Comparison of ENCODE assay signal across 11 mouse cellular contexts in the genomic region with DNA sequence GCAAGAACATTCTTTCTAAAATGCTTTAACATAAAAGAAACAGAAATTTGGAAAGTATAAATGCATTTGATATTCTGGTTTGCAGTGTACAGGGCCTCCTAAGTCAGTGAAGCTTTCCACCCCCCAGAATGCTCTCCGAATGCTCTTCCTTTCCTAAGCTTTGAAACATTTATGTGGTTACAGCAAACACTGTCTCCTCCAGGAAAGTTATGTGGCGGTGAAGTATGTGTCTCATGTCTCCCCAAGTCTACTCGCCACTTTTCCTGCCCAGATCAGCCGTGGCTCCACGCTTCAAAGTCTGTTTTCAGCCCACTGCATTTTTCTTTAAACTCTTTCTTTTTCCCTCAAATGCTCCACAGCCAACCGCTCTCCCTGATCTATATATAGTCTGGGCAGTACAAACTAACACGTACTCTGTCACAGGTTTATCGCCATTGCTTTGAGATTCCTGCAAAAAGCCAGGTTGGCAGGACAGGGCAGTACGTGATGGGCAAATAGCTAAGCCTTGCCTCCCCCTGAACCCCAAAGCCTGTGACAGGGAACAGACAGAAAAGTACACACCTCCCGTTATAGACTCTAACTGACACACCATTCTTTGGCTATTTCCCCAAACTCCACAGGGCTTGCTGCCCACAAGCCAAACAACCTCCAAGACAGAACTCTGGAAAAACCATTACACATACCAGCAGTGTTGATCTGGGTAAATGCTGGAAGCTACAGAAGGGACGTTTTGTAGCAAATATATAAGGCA. TPM values are rescaled to one million over a fixed set of nuclear protein-coding genes. Genes with fewer than 3 reads are reported as not detected.
DNase-seq lines count a peak whose midpoint lies in the region; ATAC-seq lines count a peak whose summit lies in the region.
"Had no signal": no experiment of that assay in that cellular context is flagged by ENCODE, and none has a peak within 500 bp of the region (broad histone marks: within the 10 kb centered on the region; RNA-seq: fewer than 3 reads in every experiment).

No protein-coding gene starts in this region.

- no peak for ATAC-seq in hindbrain, embryonic 14.5 days (ENCODE audit: low FRiP score)
- ATAC-seq in heart, embryonic 15.5 days (replicated peaks; ENCODE audit: insufficient number of reproducible peaks, insufficient read depth, low FRiP score, low read depth), result peak; percentile 29
- ATAC-seq: forebrain, embryonic 14.5 days had no signal

- 92% methylated on average over 11 of the region's 11 CpGs for WGBS in hindbrain, embryonic 10.5 days
- WGBS in hindbrain, embryonic 14.5 days, result 91% methylated on average over 11 of the region's 11 CpGs
- WGBS in embryonic facial prominence, embryonic 10.5 days, result 91% methylated on average over 11 of the region's 11 CpGs
- 44% methylated on average over 11 of the region's 11 CpGs for WGBS in heart, embryonic 15.5 days

- H3K27ac ChIP-seq in hindbrain, embryonic 10.5 days, result no peak overlapping the region
- no peak overlapping the region for H3K27ac ChIP-seq in hindbrain, embryonic 14.5 days
- H3K27ac ChIP-seq in embryonic facial prominence, embryonic 10.5 days (replicated peaks), result peak overlapping the region; percentile 48; the same call in 1 of the 2 replicates
- peak overlapping the region; percentile 97 for H3K27ac ChIP-seq in heart, embryonic 15.5 days
- H3K27ac ChIP-seq: kidney, postnatal 0 days had no signal

- H3K4me2 ChIP-seq in hindbrain, embryonic 14.5 days (replicated peaks), result no peak overlapping the region
- no peak overlapping the region for H3K4me2 ChIP-seq in heart, embryonic 15.5 days

- H3K36me3 ChIP-seq in hindbrain, embryonic 10.5 days, result peaks cover 81% of the 10 kb centered on the region
- no peaks in the 10 kb centered on the region for H3K36me3 ChIP-seq in hindbrain, embryonic 14.5 days (replicated peaks; ENCODE audit: control insufficient read depth, insufficient read depth)
- peaks cover 81% of the 10 kb centered on the region for H3K36me3 ChIP-seq in embryonic facial prominence, embryonic 10.5 days (replicated peaks)
- peaks cover 9% of the 10 kb centered on the region; the same call in 1 of the 2 replicates for H3K36me3 ChIP-seq in heart, embryonic 15.5 days

- H3K4me3 ChIP-seq in hindbrain, embryonic 10.5 days, result no peak overlapping the region
- no peak overlapping the region for H3K4me3 ChIP-seq in hindbrain, embryonic 14.5 days (replicated peaks; ENCODE audit: low read length)
- no peak overlapping the region for H3K4me3 ChIP-seq in embryonic facial prominence, embryonic 10.5 days
- H3K4me3 ChIP-seq in heart, embryonic 15.5 days, result no peak overlapping the region

- peaks cover 21% of the 10 kb centered on the region for H3K4me1 ChIP-seq in hindbrain, embryonic 10.5 days (replicated peaks)
- no peaks in the 10 kb centered on the region for H3K4me1 ChIP-seq in hindbrain, embryonic 14.5 days (replicated peaks; ENCODE audit: control insufficient read depth, insufficient read depth, low read length)
- H3K4me1 ChIP-seq in embryonic facial prominence, embryonic 10.5 days, result peaks cover 47% of the 10 kb centered on the region
- H3K4me1 ChIP-seq in heart, embryonic 15.5 days (replicated peaks), result peaks cover 65% of the 10 kb centered on the region

- H3K9me3 ChIP-seq in hindbrain, embryonic 10.5 days, result no peaks in the 10 kb centered on the region
- H3K9me3 ChIP-seq in hindbrain, embryonic 14.5 days (ENCODE audit: control insufficient read depth, low read length), result no peaks in the 10 kb centered on the region
- H3K9me3 ChIP-seq in embryonic facial prominence, embryonic 10.5 days, result no peaks in the 10 kb centered on the region
- no peaks in the 10 kb centered on the region for H3K9me3 ChIP-seq in heart, embryonic 15.5 days (replicated peaks)

- H3K9ac ChIP-seq in hindbrain, embryonic 14.5 days, result no peak overlapping the region
- peak overlapping the region; percentile 19; the same call in 1 of the 2 replicates for H3K9ac ChIP-seq in heart, embryonic 15.5 days

- intact Hi-C loops in left cerebral cortex, postnatal 4 days (cut with DNase I), result no loop called here

- peak; percentile 2 for DNase-seq in hindbrain, embryonic 10.5 days (ENCODE audit: low spot score)
- DNase-seq in hindbrain, embryonic 14.5 days (ENCODE audit: low spot score), result no peak
- DNase-seq in embryonic facial prominence, embryonic 10.5 days (ENCODE audit: low spot score), result no peak
- DNase-seq in lung, postnatal 14 days, result peak; percentile 32
- no peak for DNase-seq in embryo, embryonic 9.5 days (ENCODE audit: extremely low spot score)
- no peak for DNase-seq in left cerebral cortex, postnatal 4 days
- DNase-seq in ovary, postnatal 36 days (ENCODE audit: low spot score), result no peak
- DNase-seq: cerebellum, postnatal 36 days had no signal

- no peaks in the 10 kb centered on the region for H3K27me3 ChIP-seq in hindbrain, embryonic 10.5 days (ENCODE audit: insufficient read depth, poor library complexity, severe bottlenecking)
- H3K27me3 ChIP-seq in hindbrain, embryonic 14.5 days (ENCODE audit: control insufficient read depth, insufficient read depth, low read length), result no peaks in the 10 kb centered on the region
- H3K27me3 ChIP-seq in embryonic facial prominence, embryonic 10.5 days (replicated peaks; ENCODE audit: low read depth, poor library complexity, severe bottlenecking), result no peaks in the 10 kb centered on the region
- no peaks in the 10 kb centered on the region for H3K27me3 ChIP-seq in heart, embryonic 15.5 days

RNA-seq across cellular contexts. Expression of a gene that starts 55.6 kb away (rescaled TPM):
- polyA plus RNA-seq in hindbrain, embryonic 10.5 days (2016; fragmentation: Nextera tagmentation; extraction: Ambion mirVana), result 10.2 TPM in 2 replicates
- 7.0 and 9.3 TPM in 2 replicates for polyA plus RNA-seq in hindbrain, embryonic 14.5 days (2014; fragmentation: Nextera tagmentation; extraction: Ambion mirVana)
- polyA plus RNA-seq in embryonic facial prominence, embryonic 10.5 days (2016; fragmentation: Nextera tagmentation; extraction: Ambion mirVana), result 6.9 and 8.8 TPM in 2 replicates
- 92.1 and 115 TPM in 2 replicates for polyA plus RNA-seq in heart, embryonic 15.5 days (2015; fragmentation: Nextera tagmentation; extraction: Ambion mirVana)
- total RNA-seq in left cerebral cortex, postnatal 4 days (2021), result 1 to 10 TPM; 2.6 to 3.7 TPM

Comparison
In these comparisons a context has a peak if more than half of its experiments do, and no peak if none do; other contexts are left out.
1. DNase-seq: peak in hindbrain, embryonic 10.5 days (single experiment) and lung, postnatal 14 days (single experiment); none in hindbrain, embryonic 14.5 days (single experiment), embryonic facial prominence, embryonic 10.5 days (single experiment), embryo, embryonic 9.5 days (single experiment), left cerebral cortex, postnatal 4 days (single experiment) and ovary, postnatal 36 days (single experiment).
2. H3K27ac ChIP-seq: peak in embryonic facial prominence, embryonic 10.5 days (single experiment) and heart, embryonic 15.5 days (single experiment); none in hindbrain, embryonic 10.5 days (single experiment) and hindbrain, embryonic 14.5 days (single experiment).